Mouse (Mus musculus): ENCODE results near the gene Grin2b.

GRCm38 (mm10) chr6:135876163-135876726 lies 297.1 kb downstream of the Grin2b start:
- TF ChIP-seq CTCF (IDR thresholded peaks at IDR 0.05; ENCODE audit: low read depth), result no peak
- TF ChIP-seq EP300 (IDR thresholded peaks at IDR 0.05; ENCODE audit: low read depth), result no peak
